Comparison of ENCODE assay signal across 9 mouse cellular contexts in genomic region chr3:103916839-103917237, GRCm38 (mm10). TPM values are rescaled to one million over a fixed set of nuclear protein-coding genes. Genes with fewer than 3 reads are reported as not detected.
DNase-seq lines count a peak whose midpoint lies in the region; ATAC-seq and TF ChIP-seq lines count a peak whose summit lies in the region.
"Had no signal": no experiment of that assay in that cellular context is flagged by ENCODE, and none has a peak within 500 bp of the region (broad histone marks: within the 10 kb centered on the region; RNA-seq: fewer than 3 reads in every experiment).

No protein-coding gene starts in this region.

- DNase-seq in kidney, postnatal 0 days (ENCODE audit: low spot score), result no peak
- DNase-seq in kidney, adult 9 months, result no peak
- peak; percentile 39 for DNase-seq in induced T-regulatory cell, adult 2 months (ENCODE audit: low read depth)
- no peak for DNase-seq in thymus, postnatal 10 days (ENCODE audit: low spot score in 2 of 2)
- DNase-seq in layer of hippocampus, adult 9-11 months, result no peak
- no peak for DNase-seq in c-Kit-positive CD71-positive TER-119-positive erythroid progenitor cells, embryonic 14.5 days (ENCODE audit: low spot score)

- H3K36me3 ChIP-seq in kidney, postnatal 0 days (ENCODE audit: insufficient read depth, low read length), result no peaks in the 10 kb centered on the region
- no peaks in the 10 kb centered on the region for H3K36me3 ChIP-seq in embryonic facial prominence, embryonic 13.5 days
- H3K36me3 ChIP-seq in midbrain, embryonic 16.5 days (ENCODE audit: control insufficient read depth, insufficient read depth, low read length), result no peaks in the 10 kb centered on the region

- no peak overlapping the region for H3K27ac ChIP-seq in kidney, postnatal 0 days
- H3K27ac ChIP-seq in embryonic facial prominence, embryonic 13.5 days, result no peak overlapping the region
- H3K27ac ChIP-seq in midbrain, embryonic 16.5 days (ENCODE audit: low read length), result no peak overlapping the region

- TF ChIP-seq CTCF in kidney, postnatal 0 days (IDR thresholded peaks at IDR 0.05; ENCODE audit: low read depth), result no peak

- no peak overlapping the region for H3K4me3 ChIP-seq in kidney, postnatal 0 days (replicated peaks; ENCODE audit: low read depth, low read length)
- H3K4me3 ChIP-seq in embryonic facial prominence, embryonic 13.5 days, result peak overlapping the region; percentile 98
- H3K4me3 ChIP-seq in midbrain, embryonic 16.5 days (ENCODE audit: low read depth, low read length), result peak overlapping the region; percentile 34

- 0 out of 2 replicates have a peak, but pooled peaks cover 4% of the 10 kb centered on the region for H3K4me1 ChIP-seq in kidney, postnatal 0 days (replicated peaks; ENCODE audit: insufficient read depth, low read length)
- peaks cover 10% of the 10 kb centered on the region for H3K4me1 ChIP-seq in embryonic facial prominence, embryonic 13.5 days
- peaks cover 16% of the 10 kb centered on the region for H3K4me1 ChIP-seq in midbrain, embryonic 16.5 days (ENCODE audit: control insufficient read depth, insufficient read depth, low read length)

- no peak for ATAC-seq in kidney, postnatal 0 days (replicated peaks; ENCODE audit: low FRiP score, low read depth)
- no peak for ATAC-seq in embryonic facial prominence, embryonic 13.5 days (ENCODE audit: insufficient number of reproducible peaks, insufficient read depth, low FRiP score, low TSS enrichment, low read depth)
- no peak for ATAC-seq in midbrain, embryonic 16.5 days
- ATAC-seq: Patski had no signal

- peak overlapping the region; percentile 64 for H3K4me2 ChIP-seq in kidney, postnatal 0 days (ENCODE audit: low read length)
- H3K4me2 ChIP-seq in embryonic facial prominence, embryonic 13.5 days, result peak overlapping the region; percentile 77
- H3K4me2 ChIP-seq in midbrain, embryonic 16.5 days (ENCODE audit: low read length), result peak overlapping the region; percentile 87

- H3K9ac ChIP-seq in kidney, postnatal 0 days (ENCODE audit: low read depth, low read length), result no peak overlapping the region
- peak overlapping the region; percentile 64; the same call in 1 of the 2 replicates for H3K9ac ChIP-seq in embryonic facial prominence, embryonic 13.5 days
- peak overlapping the region; percentile 54; the same call in 1 of the 2 replicates for H3K9ac ChIP-seq in midbrain, embryonic 16.5 days (ENCODE audit: low read depth, low read length)

- WGBS in kidney, postnatal 0 days, result 63% methylated on average over 3 of the region's 3 CpGs
- WGBS in embryonic facial prominence, embryonic 13.5 days, result 55% methylated on average over 3 of the region's 3 CpGs
- 66% methylated on average over 3 of the region's 3 CpGs for WGBS in midbrain, embryonic 16.5 days

- no peaks in the 10 kb centered on the region for H3K27me3 ChIP-seq in kidney, postnatal 0 days (ENCODE audit: insufficient read depth, low read length)
- no peaks in the 10 kb centered on the region for H3K27me3 ChIP-seq in embryonic facial prominence, embryonic 13.5 days
- no peaks in the 10 kb centered on the region for H3K27me3 ChIP-seq in midbrain, embryonic 16.5 days (ENCODE audit: control insufficient read depth, insufficient read depth, low read depth, low read length)
- H3K27me3 ChIP-seq: Patski had no signal

- no peaks in the 10 kb centered on the region for H3K9me3 ChIP-seq in kidney, postnatal 0 days (replicated peaks; ENCODE audit: low read length)
- H3K9me3 ChIP-seq in embryonic facial prominence, embryonic 13.5 days, result no peaks in the 10 kb centered on the region
- H3K9me3 ChIP-seq in midbrain, embryonic 16.5 days (replicated peaks; ENCODE audit: control insufficient read depth, low read length, poor library complexity, severe bottlenecking), result no peaks in the 10 kb centered on the region

RNA-seq across cellular contexts. Expression of gene Rsbn1, which starts 2.9 kb away (rescaled TPM):
- 10.8 and 11.4 TPM in 2 replicates for polyA plus RNA-seq in kidney, postnatal 0 days (2015; fragmentation: Nextera tagmentation; extraction: Ambion mirVana)
- 12.9 and 14.6 TPM in 2 replicates for polyA plus RNA-seq in embryonic facial prominence, embryonic 13.5 days (2015; fragmentation: Nextera tagmentation; extraction: Ambion mirVana)
- polyA plus RNA-seq in midbrain, embryonic 16.5 days (2015; fragmentation: Nextera tagmentation; extraction: Ambion mirVana), result 22.3 and 22.8 TPM in 2 replicates

RNA-seq across cellular contexts. Expression of gene Phtf1, which starts 51.1 kb away (rescaled TPM):
- 21.8 TPM in 2 replicates for polyA plus RNA-seq in kidney, postnatal 0 days (2015; fragmentation: Nextera tagmentation; extraction: Ambion mirVana)
- 38.4 and 39.5 TPM in 2 replicates for polyA plus RNA-seq in embryonic facial prominence, embryonic 13.5 days (2015; fragmentation: Nextera tagmentation; extraction: Ambion mirVana)
- 21.2 and 21.9 TPM in 2 replicates for polyA plus RNA-seq in midbrain, embryonic 16.5 days (2015; fragmentation: Nextera tagmentation; extraction: Ambion mirVana)

RNA-seq across cellular contexts. Expression of gene Ptpn22, which starts 57.2 kb away (rescaled TPM):
- polyA plus RNA-seq in kidney, postnatal 0 days (2015; fragmentation: Nextera tagmentation; extraction: Ambion mirVana), result 0.57 and 0.79 TPM in 2 replicates
- 0.56 and 0.95 TPM in 2 replicates for polyA plus RNA-seq in embryonic facial prominence, embryonic 13.5 days (2015; fragmentation: Nextera tagmentation; extraction: Ambion mirVana)
- polyA plus RNA-seq in midbrain, embryonic 16.5 days (2015; fragmentation: Nextera tagmentation; extraction: Ambion mirVana), result 0.39 and 0.62 TPM in 2 replicates
